Mouse (Mus musculus): ENCODE results near the gene Dhtkd1. TPM values are rescaled to one million over a fixed set of nuclear protein-coding genes. Genes with fewer than 3 reads are reported as not detected.

The Dhtkd1 gene
- polyA plus RNA-seq, 1 experiment from 2014 or later = 4.6 TPM

GRCm38 (mm10) chr2:5877446-5877845 is 65.1 kb downstream of the Dhtkd1 start:
- WGBS = 78% methylated on average over 3 of the region's 3 CpGs
- Histone ChIP-seq H3K4me3 (no peak overlapping the region), H3K36me3 (ENCODE audit: poor library complexity, severe bottlenecking) (peaks cover 78% of the 10 kb centered on the region), H3K4me2 (no peak overlapping the region), H3K4me1 (no peaks in the 10 kb centered on the region), H3K9me3 (replicated peaks) (no peaks in the 10 kb centered on the region), H3K27me3 (no peaks in the 10 kb centered on the region), H3K9ac (no peak overlapping the region), H3K27ac (no peak overlapping the region)
- ATAC-seq = no peak

- ATAC-seq = no peak
- Histone ChIP-seq H3K36me3 (ENCODE audit: poor library complexity, severe bottlenecking) (peaks cover 72% of the 10 kb centered on the region), H3K4me2 (no peak overlapping the region), H3K27me3 (no peaks in the 10 kb centered on the region), H3K4me3 (no peak overlapping the region), H3K9ac (no peak overlapping the region), H3K4me1 (no peaks in the 10 kb centered on the region), H3K27ac (no peak overlapping the region), H3K9me3 (replicated peaks) (no peaks in the 10 kb centered on the region)
- 91% methylated on average over 5 of the region's 5 CpGs for WGBS
Observed at GRCm38 (mm10) chr2:5869746-5870145, 72.8 kb downstream of the Dhtkd1 start.

GRCm38 (mm10) chr2:5867681-5868080 is 74.9 kb downstream of the Dhtkd1 start:
- ATAC-seq = no peak
- H3K4me2 ChIP-seq = no peak overlapping the region
- 85% methylated on average over 2 of the region's 2 CpGs for WGBS

GRCm38 (mm10) chr2:5862834-5863233 is 79.8 kb downstream of the Dhtkd1 start, which contains the start of gene Gm13199:
Gene Gm13199 (minus strand): TSS chr2:5862934.
- H3K4me1 ChIP-seq = no peaks in the 10 kb centered on the region
- no peak for ATAC-seq
- H3K27me3 ChIP-seq = no peaks in the 10 kb centered on the region
- H3K9ac ChIP-seq = no peak within 1 kb of the TSS
- H3K27ac ChIP-seq = no peak within 1 kb of the TSS
- no peak within 1 kb of the TSS for H3K4me3 ChIP-seq
- H3K36me3 ChIP-seq (ENCODE audit: poor library complexity, severe bottlenecking) = peaks cover 73% of the 10 kb centered on the region
- no peak within 1 kb of the TSS for H3K4me2 ChIP-seq
- no peaks in the 10 kb centered on the region for H3K9me3 ChIP-seq (replicated peaks)
- WGBS = 95% methylated on average over 3 of the region's 3 CpGs

More at GRCm38 (mm10) chr2:5867681-5868080, 74.9 kb downstream of the Dhtkd1 start:
- H3K9ac ChIP-seq = no peak overlapping the region
- H3K27ac ChIP-seq = no peak overlapping the region
- H3K4me1 ChIP-seq = no peaks in the 10 kb centered on the region
- H3K27me3 ChIP-seq = no peaks in the 10 kb centered on the region
- H3K4me3 ChIP-seq = no peak overlapping the region
- H3K9me3 ChIP-seq (replicated peaks) = no peaks in the 10 kb centered on the region
- H3K36me3 ChIP-seq (ENCODE audit: poor library complexity, severe bottlenecking) = peaks cover 67% of the 10 kb centered on the region

DNA sequence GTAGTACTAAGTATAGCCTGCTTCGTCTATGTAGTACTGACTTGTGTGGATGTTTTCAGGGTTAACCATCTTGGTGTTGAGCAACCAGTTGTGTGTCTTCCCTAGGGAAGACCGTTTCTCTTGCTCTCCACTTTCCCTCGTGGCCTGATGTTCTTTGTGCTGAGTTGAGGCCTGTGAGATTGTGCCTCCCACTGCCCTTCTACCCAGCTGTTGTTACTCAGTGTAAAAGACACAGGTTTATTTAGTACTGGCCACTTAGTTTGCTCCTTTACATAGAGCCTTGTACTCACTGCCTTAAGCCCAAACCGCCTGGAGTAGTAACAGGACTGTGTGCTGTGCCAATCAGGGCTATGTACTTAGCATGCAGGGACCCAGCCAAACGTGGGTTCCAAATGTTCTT is 90.7 kb downstream of the Dhtkd1 start:
- Histone ChIP-seq H3K4me3 (no peak overlapping the region), H3K9me3 (replicated peaks) (no peaks in the 10 kb centered on the region), H3K4me2 (no peak overlapping the region), H3K27ac (no peak overlapping the region), H3K9ac (no peak overlapping the region), H3K36me3 (ENCODE audit: poor library complexity, severe bottlenecking) (peaks cover 28% of the 10 kb centered on the region), H3K27me3 (no peaks in the 10 kb centered on the region), H3K4me1 (peaks cover 3% of the 10 kb centered on the region; the same call in 1 of the 2 replicates)
- no peak for ATAC-seq
- WGBS = 88% methylated on average over 5 of the region's 5 CpGs

GRCm38 (mm10) chr2:5851116-5851515 is 91.5 kb downstream of the Dhtkd1 start:
- H3K4me1 ChIP-seq = peaks cover 10% of the 10 kb centered on the region
- no peaks in the 10 kb centered on the region for H3K9me3 ChIP-seq (replicated peaks)
- 95% methylated on average over 9 of the region's 9 CpGs for WGBS
- H3K4me3 ChIP-seq = no peak overlapping the region
- no peak overlapping the region for H3K4me2 ChIP-seq
- peaks cover 25% of the 10 kb centered on the region for H3K36me3 ChIP-seq (ENCODE audit: poor library complexity, severe bottlenecking)
- H3K27me3 ChIP-seq = no peaks in the 10 kb centered on the region
- H3K9ac ChIP-seq = no peak overlapping the region
- H3K27ac ChIP-seq = no peak overlapping the region
- ATAC-seq = no peak

Other genes starting within 250 kb of the Dhtkd1 start
- 2.8 and 3.9 TPM in 2 replicates for gene Camk1d, start 228.3 kb downstream of the Dhtkd1 start, polyA plus RNA-seq (2015; fragmentation: Nextera tagmentation; extraction: Ambion mirVana)
- 56.3 and 58.4 TPM in 2 replicates for gene Nudt5, start 97.8 kb downstream of the Dhtkd1 start, polyA plus RNA-seq (2015; fragmentation: Nextera tagmentation; extraction: Ambion mirVana)
- gene Cdc123, start 97.6 kb downstream of the Dhtkd1 start, polyA plus RNA-seq (2015; fragmentation: Nextera tagmentation; extraction: Ambion mirVana) = 396 and 404 TPM in 2 replicates
- 2.0 and 2.3 TPM in 2 replicates for gene Gm13199, start 79.9 kb downstream of the Dhtkd1 start, polyA plus RNA-seq (2015; fragmentation: Nextera tagmentation; extraction: Ambion mirVana)
- gene Sec61a2, start 47.4 kb downstream of the Dhtkd1 start, polyA plus RNA-seq (2015; fragmentation: Nextera tagmentation; extraction: Ambion mirVana) = 80.4 and 88.6 TPM in 2 replicates
- gene Upf2, start 8.7 kb upstream of the Dhtkd1 start, polyA plus RNA-seq (2015; fragmentation: Nextera tagmentation; extraction: Ambion mirVana) = 9.9 and 10.7 TPM in 2 replicates
- 1.9 and 2.4 TPM in 2 replicates for gene Proser2, start 187.4 kb upstream of the Dhtkd1 start, polyA plus RNA-seq (2015; fragmentation: Nextera tagmentation; extraction: Ambion mirVana)